In genomic region chr3:152579984-152580591, GRCm38 (mm10) we compare ENCODE assay signal across 26 mouse cellular contexts.
DNase-seq lines count a peak whose midpoint lies in the region; ATAC-seq and TF ChIP-seq lines count a peak whose summit lies in the region.
"Had no signal": no experiment of that assay in that cellular context is flagged by ENCODE, and none has a peak within 500 bp of the region (broad histone marks: within the 10 kb centered on the region; RNA-seq: fewer than 3 reads in every experiment).

No protein-coding gene starts in this region.

- H3K9ac ChIP-seq in lung, embryonic 14.5 days, result no peak overlapping the region
- H3K9ac ChIP-seq: embryonic facial prominence, embryonic 15.5 days; heart, embryonic 13.5 days; hindbrain, embryonic 12.5 days had no signal

- no peak overlapping the region for H3K4me2 ChIP-seq in lung, embryonic 14.5 days
- H3K4me2 ChIP-seq: embryonic facial prominence, embryonic 15.5 days; heart, embryonic 13.5 days; hindbrain, embryonic 12.5 days had no signal

- no peak for TF ChIP-seq CTCF in lung, embryonic 14.5 days (IDR thresholded peaks at IDR 0.05; ENCODE audit: low read depth)

- WGBS in lung, embryonic 14.5 days, result 49% methylated on average over 10 of the region's 10 CpGs

- no peaks in the 10 kb centered on the region for H3K4me1 ChIP-seq in lung, embryonic 14.5 days (ENCODE audit: insufficient read depth)
- H3K4me1 ChIP-seq: embryonic facial prominence, embryonic 15.5 days; heart, embryonic 13.5 days; hindbrain, embryonic 12.5 days had no signal

- H3K27ac ChIP-seq in lung, embryonic 14.5 days (ENCODE audit: low read depth), result no peak overlapping the region; the same call in 1 of the 2 replicates
- H3K27ac ChIP-seq: embryonic facial prominence, embryonic 15.5 days; forebrain, embryonic 10.5 days; heart, adult 2 months; heart, embryonic 13.5 days; hindbrain, embryonic 12.5 days had no signal

- ATAC-seq in frontal cortex, adult (ENCODE audit: low TSS enrichment), result peak; percentile 64
- ATAC-seq in lung, embryonic 14.5 days (ENCODE audit: insufficient read depth), result peak; percentile 64; the same call in 1 of the 2 replicates
- ATAC-seq: CD4-positive, CD25-positive, alpha-beta regulatory T cell, adult 4 months; forebrain, embryonic 14.5 days; hindbrain, embryonic 16.5 days; inflammation-experienced regulatory T-cells, adult 6 months; Patski had no signal

- no peak for DNase-seq in frontal cortex, postnatal 10 days (ENCODE audit: low spot score in 2 of 2)
- peak; percentile 66 for DNase-seq in lung, embryonic 14.5 days
- DNase-seq in lung, adult 18-20 months, result no peak
- peak; percentile 46 for DNase-seq in right cerebral cortex, adult 18-20 months
- no peak for DNase-seq in right cerebral cortex, postnatal 25 days
- DNase-seq in thymus, postnatal 10 days (ENCODE audit: low spot score in 2 of 2), result no peak
- DNase-seq: adrenal gland, adult 2 months; adrenal gland, postnatal 25 days; B cell, adult 2 months; cerebellum, adult 2 months; cerebellum, postnatal 10 days; embryo, embryonic 11 days; gastrocnemius, postnatal 10 days; heart, adult 2 months; heart, postnatal 4 days had no signal

- no peak overlapping the region for H3K4me3 ChIP-seq in lung, embryonic 14.5 days (ENCODE audit: low read depth, low read length)
- H3K4me3 ChIP-seq: embryonic facial prominence, embryonic 15.5 days; erythroblast, embryonic 14.5 days; forebrain, embryonic 10.5 days; heart, adult 2 months; heart, embryonic 13.5 days; hindbrain, embryonic 12.5 days had no signal

- no peaks in the 10 kb centered on the region for H3K27me3 ChIP-seq in lung, embryonic 14.5 days (ENCODE audit: insufficient read depth, low read length)
- H3K27me3 ChIP-seq: embryonic facial prominence, embryonic 15.5 days; heart, embryonic 13.5 days; hindbrain, embryonic 12.5 days; Patski had no signal

- H3K9me3 ChIP-seq in lung, embryonic 14.5 days (ENCODE audit: low read depth, low read length), result no peaks in the 10 kb centered on the region
- H3K9me3 ChIP-seq: embryonic facial prominence, embryonic 15.5 days; forebrain, embryonic 10.5 days; heart, embryonic 13.5 days; hindbrain, embryonic 12.5 days had no signal

- no peaks in the 10 kb centered on the region for H3K36me3 ChIP-seq in lung, embryonic 14.5 days (ENCODE audit: insufficient read depth)
- H3K36me3 ChIP-seq: embryonic facial prominence, embryonic 15.5 days; forebrain, embryonic 10.5 days; heart, embryonic 13.5 days; hindbrain, embryonic 12.5 days had no signal

Comparison
In these comparisons a context has a peak if more than half of its experiments do, and no peak if none do; other contexts are left out.
1. DNase-seq: peak in lung, embryonic 14.5 days (single experiment) and right cerebral cortex, adult 18-20 months (single experiment); none in frontal cortex, postnatal 10 days (0 of 2), lung, adult 18-20 months (0 of 2), right cerebral cortex, postnatal 25 days (single experiment) and thymus, postnatal 10 days (0 of 2).